Mouse (Mus musculus): ENCODE measurements around the gene Tent2. TPM values are rescaled to one million over a fixed set of nuclear protein-coding genes. Genes with fewer than 3 reads are reported as not detected.

The Tent2 gene
- polyA plus RNA-seq, 1 experiment from 2014 or later, result 80.5 TPM

GRCm38 (mm10) chr13:93179522-93179921 lies 12.7 kb downstream of the Tent2 start:
- H3K79me2 ChIP-seq (ENCODE audit: inconsistent target), result peaks cover 98% of the 10 kb centered on the region
- 25% methylated on average over 2 of the region's 2 CpGs for WGBS (ENCODE audit: missing documents)

GRCm38 (mm10) chr13:93177571-93177970 lies 14.6 kb downstream of the Tent2 start:
- Histone ChIP-seq H3K79me2 (ENCODE audit: inconsistent target) (peaks cover 98% of the 10 kb centered on the region), H3K36me3 (ENCODE audit: inconsistent target) (peaks cover 34% of the 10 kb centered on the region), H3K27ac (no peak overlapping the region), H3K4me3 (ENCODE audit: inconsistent target) (no peak overlapping the region)

More at GRCm38 (mm10) chr13:93179522-93179921, 12.7 kb downstream of the Tent2 start:
- Histone ChIP-seq H3K27ac (no peak overlapping the region), H3K36me3 (ENCODE audit: inconsistent target) (peaks cover 31% of the 10 kb centered on the region), H3K4me3 (ENCODE audit: inconsistent target) (no peak overlapping the region)

- Histone ChIP-seq H3K4me3 (ENCODE audit: inconsistent target) (no peak overlapping the region), H3K79me2 (ENCODE audit: inconsistent target) (peaks cover 23% of the 10 kb centered on the region; the same call in 1 of the 2 replicates), H3K36me3 (ENCODE audit: inconsistent target) (peaks cover 77% of the 10 kb centered on the region), H3K27ac (no peak overlapping the region)
- WGBS (ENCODE audit: missing documents), result 92% methylated on average over 4 of the region's 4 CpGs
Measured at GRCm38 (mm10) chr13:93163303-93163702, 28.9 kb downstream of the Tent2 start.

- peaks cover 22% of the 10 kb centered on the region; the same call in 1 of the 2 replicates for H3K79me2 ChIP-seq (ENCODE audit: inconsistent target)
- no peak overlapping the region for H3K27ac ChIP-seq
- no peak overlapping the region for H3K4me3 ChIP-seq (ENCODE audit: inconsistent target)
- peaks cover 78% of the 10 kb centered on the region for H3K36me3 ChIP-seq (ENCODE audit: inconsistent target)
Measured at GRCm38 (mm10) chr13:93162456-93162855, 29.7 kb downstream of the Tent2 start.

GRCm38 (mm10) chr13:93158261-93158660 lies 33.9 kb downstream of the Tent2 start:
- peaks cover 77% of the 10 kb centered on the region for H3K36me3 ChIP-seq (ENCODE audit: inconsistent target)
- H3K4me3 ChIP-seq (ENCODE audit: inconsistent target), result no peak overlapping the region
- WGBS (ENCODE audit: missing documents), result 97% methylated on average over 6 of the region's 6 CpGs
- H3K27ac ChIP-seq, result no peak overlapping the region
- peaks cover 4% of the 10 kb centered on the region; the same call in 1 of the 2 replicates for H3K79me2 ChIP-seq (ENCODE audit: inconsistent target)

GRCm38 (mm10) chr13:93153280-93153679 lies 38.9 kb downstream of the Tent2 start:
- Histone ChIP-seq H3K4me3 (ENCODE audit: inconsistent target) (no peak overlapping the region), H3K36me3 (ENCODE audit: inconsistent target) (peaks cover 86% of the 10 kb centered on the region), H3K79me2 (ENCODE audit: inconsistent target) (no peaks in the 10 kb centered on the region; the same call in 1 of the 2 replicates), H3K27ac (no peak overlapping the region)
- 83% methylated on average over 1 of the region's 1 CpGs for WGBS (ENCODE audit: missing documents)

- 12% methylated on average over 45 of the region's 45 CpGs for WGBS (ENCODE audit: missing documents)
- no peaks in the 10 kb centered on the region for H3K79me2 ChIP-seq (ENCODE audit: inconsistent target)
- H3K36me3 ChIP-seq (ENCODE audit: inconsistent target), result peaks cover 27% of the 10 kb centered on the region
- no peak within 1 kb of the TSS for H3K4me3 ChIP-seq (ENCODE audit: inconsistent target)
- H3K27ac ChIP-seq, result no peak within 1 kb of the TSS
Measured at GRCm38 (mm10) chr13:93144336-93145167, 47.6 kb downstream of the Tent2 start, which contains the start of gene Cmya5. Cmya5 (minus strand) TSS chr13:93144724.

- WGBS (ENCODE audit: missing documents), result 56% methylated on average over 6 of the region's 11 CpGs
- Histone ChIP-seq H3K36me3 (ENCODE audit: inconsistent target) (peaks cover 20% of the 10 kb centered on the region), H3K27ac (no peak overlapping the region), H3K4me3 (ENCODE audit: inconsistent target) (no peak overlapping the region), H3K79me2 (ENCODE audit: inconsistent target) (no peaks in the 10 kb centered on the region)
Measured at GRCm38 (mm10) chr13:93143819-93144283, 48.3 kb downstream of the Tent2 start.

- H3K27ac ChIP-seq, result no peak overlapping the region
- H3K36me3 ChIP-seq (ENCODE audit: inconsistent target), result peaks cover 8% of the 10 kb centered on the region; the same call in 1 of the 2 replicates
- 94% methylated on average over 5 of the region's 6 CpGs for WGBS (ENCODE audit: missing documents)
- no peaks in the 10 kb centered on the region for H3K79me2 ChIP-seq (ENCODE audit: inconsistent target)
- no peak overlapping the region for H3K4me3 ChIP-seq (ENCODE audit: inconsistent target)
Measured at GRCm38 (mm10) chr13:93141184-93141583, 51.0 kb downstream of the Tent2 start.

GRCm38 (mm10) chr13:93138059-93138458 lies 54.1 kb downstream of the Tent2 start:
- Histone ChIP-seq H3K4me3 (ENCODE audit: inconsistent target) (no peak overlapping the region), H3K79me2 (ENCODE audit: inconsistent target) (no peaks in the 10 kb centered on the region), H3K27ac (no peak overlapping the region), H3K36me3 (ENCODE audit: inconsistent target) (no peaks in the 10 kb centered on the region)
- 89% methylated on average over 1 of the region's 1 CpGs for WGBS (ENCODE audit: missing documents)

- H3K4me3 ChIP-seq (ENCODE audit: inconsistent target), result no peak overlapping the region
- no peak overlapping the region for H3K27ac ChIP-seq
- 94% methylated on average over 7 of the region's 7 CpGs for WGBS (ENCODE audit: missing documents)
- H3K36me3 ChIP-seq (ENCODE audit: inconsistent target), result no peaks in the 10 kb centered on the region
- H3K79me2 ChIP-seq (ENCODE audit: inconsistent target), result no peaks in the 10 kb centered on the region
Measured at GRCm38 (mm10) chr13:93137098-93137497, 55.1 kb downstream of the Tent2 start.

- Histone ChIP-seq H3K79me2 (ENCODE audit: inconsistent target) (no peaks in the 10 kb centered on the region), H3K36me3 (ENCODE audit: inconsistent target) (no peaks in the 10 kb centered on the region), H3K27ac (no peak overlapping the region), H3K4me3 (ENCODE audit: inconsistent target) (no peak overlapping the region)
- WGBS (ENCODE audit: missing documents), result 92% methylated on average over 1 of the region's 1 CpGs
Measured at GRCm38 (mm10) chr13:93136251-93136650, 55.9 kb downstream of the Tent2 start.

- Histone ChIP-seq H3K36me3 (ENCODE audit: inconsistent target) (no peaks in the 10 kb centered on the region), H3K4me3 (ENCODE audit: inconsistent target) (no peak overlapping the region), H3K27ac (no peak overlapping the region), H3K79me2 (ENCODE audit: inconsistent target) (no peaks in the 10 kb centered on the region)
- WGBS (ENCODE audit: missing documents), result 78% methylated on average over 2 of the region's 2 CpGs
Measured at GRCm38 (mm10) chr13:93135501-93135900, 56.7 kb downstream of the Tent2 start.

GRCm38 (mm10) chr13:93130674-93131073 lies 61.5 kb downstream of the Tent2 start:
- Histone ChIP-seq H3K4me3 (ENCODE audit: inconsistent target) (no peak overlapping the region), H3K27ac (no peak overlapping the region), H3K79me2 (ENCODE audit: inconsistent target) (no peaks in the 10 kb centered on the region), H3K36me3 (ENCODE audit: inconsistent target) (no peaks in the 10 kb centered on the region)
- 87% methylated on average over 3 of the region's 3 CpGs for WGBS (ENCODE audit: missing documents)

GRCm38 (mm10) chr13:93128961-93129360 lies 63.2 kb downstream of the Tent2 start:
- 95% methylated on average over 5 of the region's 5 CpGs for WGBS (ENCODE audit: missing documents)
- no peaks in the 10 kb centered on the region for H3K36me3 ChIP-seq (ENCODE audit: inconsistent target)
- H3K4me3 ChIP-seq (ENCODE audit: inconsistent target), result no peak overlapping the region
- H3K27ac ChIP-seq, result no peak overlapping the region
- H3K79me2 ChIP-seq (ENCODE audit: inconsistent target), result no peaks in the 10 kb centered on the region

All from macrophage (primary cell).